Mouse (Mus musculus) bone marrow macrophage, adult 2 months (primary cell): Measurements from ENCODE around the gene Tnpo2. TPM values are rescaled to one million over a fixed set of nuclear protein-coding genes. Genes with fewer than 3 reads are reported as not detected.
A peak's percentile ranks its signal among the peaks of the same experiment; 100 is the strongest.
"Not testable (repeated sequence)": the region's sequence is repeated elsewhere in the genome, so short reads cannot be mapped to it uniquely, and the experiment has no call there.

ENCODE experiments used
- H3K27ac ChIP-seq: 2 replicates; pipeline ENCODE4 v1.5.1; 2012; ENCODE audit warnings: low read depth, low read length; ENCODE audit not compliant: insufficient read depth
- H3K4me1 ChIP-seq: 2 replicates; pipeline ENCODE4 v1.6.1; 2012; ENCODE audit warnings: low read length; ENCODE audit not compliant: control insufficient read depth, insufficient read depth
- H3K4me3 ChIP-seq: 2 replicates; pipeline ENCODE4 v1.5.1; 2012; ENCODE audit warnings: mild to moderate bottlenecking, low read length, moderate library complexity; ENCODE audit not compliant: insufficient read depth
- CTCF ChIP-seq: IDR thresholded peaks from 2 replicates; pipeline ENCODE4 v1.5.1; 2012; ENCODE audit warnings: low read depth, mild to moderate bottlenecking, low read length, moderate library complexity
- POLR2A ChIP-seq: IDR thresholded peaks from 2 replicates; pipeline ENCODE4 v1.6.1; 2012; ENCODE audit warnings: mild to moderate bottlenecking, low read depth, low read length, borderline replicate concordance
- polyA plus RNA-seq: library from polyadenylated mRNA; stranded (reverse); fragments of >200 nt; gene quantifications from 2 replicates; pipeline ENCODE4 v1.2.4, GENCODE M21; 2012; ENCODE audit not compliant: missing spikeins, insufficient read depth, insufficient read length

Tnpo2 gene
- polyA plus RNA-seq, 1 experiment = 44.4 TPM

DNA sequence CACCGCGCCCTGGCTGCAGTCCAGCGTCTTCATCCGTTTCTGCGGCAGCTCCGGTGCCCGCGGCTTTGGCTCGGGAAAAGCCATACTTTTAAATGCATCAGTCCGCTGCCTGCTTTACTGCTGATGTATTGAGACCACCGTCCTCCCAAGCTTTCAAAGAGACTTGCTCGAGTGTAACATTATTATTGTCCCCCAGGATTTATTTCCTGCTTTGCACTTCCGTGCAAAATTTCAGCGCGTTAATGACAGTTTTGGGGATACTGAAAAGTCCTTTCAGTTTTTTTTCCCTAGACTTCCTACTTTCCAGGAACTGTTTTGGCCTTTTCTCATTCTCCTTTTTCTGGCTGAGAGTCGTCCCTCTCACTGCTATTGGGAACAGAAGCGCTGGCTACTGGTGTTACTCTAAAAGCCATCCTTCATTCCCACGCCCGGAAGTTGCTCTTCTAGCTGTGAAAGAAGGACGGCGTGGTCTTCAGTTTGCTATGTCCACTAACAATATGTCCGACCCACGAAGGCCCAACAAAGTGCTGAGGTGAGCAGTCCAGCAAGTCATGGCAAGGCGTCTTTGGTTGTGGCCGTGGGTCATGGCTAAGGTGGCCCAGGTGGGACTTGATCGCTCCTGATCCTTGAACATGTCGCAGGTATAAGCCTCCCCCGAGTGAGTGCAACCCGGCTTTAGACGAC lies 44.0 kb downstream of the Tnpo2 start, which contains the start of gene Wdr83os:
Wdr83os (plus strand) TSS at position 209 of the 684 bp plus-strand sequence.
- H3K4me1 ChIP-seq = peaks cover 20% of the 10 kb centered on the region
- TF ChIP-seq POLR2A = no peak
- no peak for TF ChIP-seq CTCF
- peak within 1 kb of the TSS; percentile 86 for H3K4me3 ChIP-seq
- peak within 1 kb of the TSS; percentile 82 for H3K27ac ChIP-seq

DNA sequence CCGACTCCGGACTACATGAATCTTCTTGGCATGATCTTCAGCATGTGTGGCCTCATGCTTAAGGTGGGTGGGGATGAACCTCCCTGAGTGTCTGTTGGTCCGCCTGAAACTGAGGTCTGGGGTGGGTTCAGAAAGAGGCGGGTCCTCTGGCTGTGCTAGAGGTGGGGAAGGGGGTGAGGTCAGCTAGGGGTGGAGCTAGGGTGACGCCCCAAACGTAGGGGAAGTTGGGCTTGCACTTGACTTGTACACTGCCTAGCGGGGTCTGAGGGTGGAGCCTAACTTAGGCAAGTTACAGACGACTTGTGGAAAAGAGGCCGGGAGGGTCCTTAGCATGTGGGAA lies 44.5 kb downstream of the Tnpo2 start, which contains the start of gene Wdr83:
Wdr83 (minus strand) TSS at position 91 of the 340 bp plus-strand sequence.
- TF ChIP-seq CTCF (no peak), POLR2A (no peak)
- Histone ChIP-seq H3K4me3 (peak within 1 kb of the TSS; percentile 86), H3K4me1 (peaks cover 22% of the 10 kb centered on the region), H3K27ac (peak within 1 kb of the TSS; percentile 82)

- peak overlapping the region; percentile 45 for H3K27ac ChIP-seq
- H3K4me1 ChIP-seq = peaks cover 22% of the 10 kb centered on the region
- H3K4me3 ChIP-seq = not testable (repeated sequence)
These were observed 45.5 kb downstream of the Tnpo2 start for GRCm38 (mm10) chr8:85082169-85082568.

DNA sequence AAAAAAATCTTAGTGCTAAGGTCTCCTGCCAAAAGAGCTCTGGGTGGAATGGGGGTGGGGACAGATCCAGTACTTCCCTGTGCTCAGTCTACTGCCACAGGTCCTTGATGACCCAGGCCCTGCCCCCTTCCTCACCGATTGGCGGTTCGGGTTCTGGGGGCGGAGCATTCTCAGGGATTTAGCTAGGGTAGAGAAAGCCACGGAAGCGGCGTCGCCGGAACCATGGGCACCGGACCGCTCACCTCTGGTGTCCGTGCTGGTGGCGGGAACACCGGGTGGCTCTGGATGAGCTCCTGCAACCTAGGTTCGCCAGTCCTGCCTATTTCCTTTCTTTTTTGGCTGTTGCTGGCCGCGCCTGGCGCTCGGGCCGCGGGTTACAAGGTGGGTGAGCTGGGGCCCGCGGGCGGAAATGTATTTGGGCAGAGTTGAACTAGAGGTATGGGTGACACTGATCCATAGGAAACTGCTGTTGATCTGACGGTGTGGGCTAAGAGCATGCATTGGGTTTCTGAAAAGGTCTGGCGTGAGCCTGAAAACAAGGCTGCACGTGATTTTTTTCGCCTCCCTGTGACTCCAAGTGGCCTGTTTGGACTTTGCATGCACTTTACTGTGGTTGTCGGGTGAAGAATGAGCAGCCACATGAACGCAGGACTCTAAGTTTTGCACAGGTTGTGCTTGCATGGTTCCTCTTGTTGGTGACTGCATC lies 46.5 kb downstream of the Tnpo2 start, which contains the start of gene Man2b1:
Man2b1 (plus strand) TSS at position 163 of the 706 bp plus-strand sequence.
- TF ChIP-seq CTCF (no peak), POLR2A (peak; percentile 99)
- Histone ChIP-seq H3K27ac (peak within 1 kb of the TSS; percentile 74), H3K4me1 (peaks cover 22% of the 10 kb centered on the region), H3K4me3 (peak within 1 kb of the TSS; percentile 81)

- Histone ChIP-seq H3K4me1 (peaks cover 20% of the 10 kb centered on the region), H3K27ac (peak overlapping the region; percentile 74), H3K4me3 (peak overlapping the region; percentile 81)
- no peak for TF ChIP-seq POLR2A
- no peak for TF ChIP-seq CTCF
These were observed 47.9 kb downstream of the Tnpo2 start for GRCm38 (mm10) chr8:85084633-85085032.

GRCm38 (mm10) chr8:85086238-85086637 lies 49.5 kb downstream of the Tnpo2 start:
- TF ChIP-seq POLR2A = no peak
- no peak for TF ChIP-seq CTCF
- H3K4me1 ChIP-seq = peaks cover 21% of the 10 kb centered on the region
- no peak overlapping the region for H3K27ac ChIP-seq
- H3K4me3 ChIP-seq = no peak overlapping the region

DNA sequence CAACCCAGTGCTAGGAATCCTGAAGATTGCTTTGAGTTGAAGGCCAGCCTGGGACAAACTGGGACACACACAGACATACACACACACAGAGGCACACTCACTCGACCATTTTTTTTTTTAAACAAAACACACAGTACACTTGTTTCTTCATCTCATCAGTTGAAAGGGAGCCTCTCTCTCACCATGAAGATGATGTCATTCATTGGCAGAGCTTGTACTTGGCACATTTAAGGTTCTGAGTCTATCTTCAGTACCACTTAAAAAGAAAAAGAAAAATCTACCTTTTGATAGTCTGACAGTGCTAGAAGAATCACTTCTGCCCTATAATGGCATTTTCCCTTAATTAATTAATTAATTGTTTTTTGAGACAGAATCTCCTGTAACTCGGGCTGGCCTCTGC lies 52.1 kb downstream of the Tnpo2 start:
- no peak overlapping the region for H3K27ac ChIP-seq

DNA sequence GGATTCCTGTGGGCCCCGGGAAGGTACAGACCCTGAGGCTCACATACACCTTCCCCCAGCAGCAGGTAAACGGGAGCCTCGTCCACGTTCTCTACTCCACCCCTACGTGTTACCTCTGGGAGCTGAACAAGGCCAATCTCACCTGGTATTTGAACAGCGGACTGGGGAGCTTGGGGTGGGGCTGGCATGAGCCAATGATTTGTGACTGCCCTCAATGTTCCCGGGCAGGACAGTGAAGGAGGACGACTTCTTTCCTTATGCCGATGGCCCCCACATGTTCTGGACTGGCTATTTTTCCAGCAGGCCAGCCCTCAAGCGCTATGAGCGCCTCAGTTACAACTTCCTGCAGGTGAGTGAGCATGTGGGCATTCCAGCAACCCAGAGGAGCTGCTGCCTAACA lies 54.1 kb downstream of the Tnpo2 start:
- Histone ChIP-seq H3K4me1 (peaks cover 16% of the 10 kb centered on the region), H3K4me3 (no peak overlapping the region), H3K27ac (no peak overlapping the region)
- TF ChIP-seq CTCF (no peak), POLR2A (no peak)

More for the DNA sequence above, 52.1 kb downstream of the Tnpo2 start:
- TF ChIP-seq CTCF (no peak), POLR2A (no peak)
- Histone ChIP-seq H3K4me3 (no peak overlapping the region), H3K4me1 (peaks cover 26% of the 10 kb centered on the region)

DNA sequence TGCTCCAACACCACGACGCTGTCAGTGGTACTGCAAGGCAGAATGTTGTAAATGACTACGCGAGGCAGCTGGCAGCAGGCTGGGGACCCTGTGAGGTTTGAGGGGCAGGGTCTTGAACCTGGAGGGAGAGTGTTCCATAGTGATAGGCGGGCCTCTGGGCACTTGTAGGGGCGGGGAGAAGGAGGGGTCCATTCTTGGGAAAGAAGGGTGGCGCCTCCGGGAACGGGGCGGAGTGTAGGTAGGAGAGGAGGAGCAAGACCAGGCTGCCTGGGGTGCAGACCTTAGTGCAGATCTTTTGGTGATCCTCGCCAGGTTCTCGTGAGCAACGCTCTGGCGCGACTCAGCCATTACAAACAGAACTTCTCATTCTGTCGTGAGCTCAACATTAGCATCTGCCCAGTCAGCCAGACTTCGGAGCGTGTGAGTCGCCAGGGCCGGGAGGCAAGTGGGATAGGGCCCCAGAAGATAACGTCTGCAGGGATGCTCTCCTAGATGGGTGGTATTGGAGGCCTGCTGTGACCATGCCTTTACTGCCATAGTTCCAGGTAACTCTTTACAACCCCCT lies 54.9 kb downstream of the Tnpo2 start:
- TF ChIP-seq POLR2A (no peak), CTCF (no peak)
- H3K4me3 ChIP-seq = no peak overlapping the region
- peaks cover 16% of the 10 kb centered on the region for H3K4me1 ChIP-seq
- no peak overlapping the region for H3K27ac ChIP-seq

GRCm38 (mm10) chr8:85095051-85095450 lies 58.3 kb downstream of the Tnpo2 start:
- Histone ChIP-seq H3K4me3 (no peak overlapping the region), H3K27ac (no peak overlapping the region), H3K4me1 (peaks cover 16% of the 10 kb centered on the region)
- no peak for TF ChIP-seq CTCF
- no peak for TF ChIP-seq POLR2A
